Mouse (Mus musculus): ENCODE measurements around the gene Ube2j2. TPM values are rescaled to one million over a fixed set of nuclear protein-coding genes. Genes with fewer than 3 reads are reported as not detected.

Ube2j2 gene
- polyA plus RNA-seq, 1 experiment, result 71.8 TPM

- H3K4me3 ChIP-seq (replicated peaks; ENCODE audit: control insufficient read depth, low read depth, low read length), result no peak overlapping the region
- H3K4me1 ChIP-seq (ENCODE audit: control insufficient read depth, insufficient read depth, low read length), result no peaks in the 10 kb centered on the region
- TF ChIP-seq POLR2A (IDR thresholded peaks at IDR 0.05; ENCODE audit: borderline replicate concordance, control insufficient read depth, low read depth, low read length) (no peak), CTCF (IDR thresholded peaks at IDR 0.05; ENCODE audit: control insufficient read depth, insufficient read depth, low read length) (no peak)
- WGBS, result 96% methylated on average over 13 of the region's 13 CpGs
- H3K27ac ChIP-seq (ENCODE audit: control insufficient read depth, insufficient read depth, low read depth, low read length, poor library complexity), result no peak overlapping the region
Observed at GRCm38 (mm10) chr4:155903246-155903645, 40.4 kb upstream of the Ube2j2 start.

- Histone ChIP-seq H3K4me1 (ENCODE audit: control insufficient read depth, insufficient read depth, low read length) (no peaks in the 10 kb centered on the region), H3K27ac (ENCODE audit: control insufficient read depth, insufficient read depth, low read depth, low read length, poor library complexity) (no peak overlapping the region), H3K4me3 (replicated peaks; ENCODE audit: control insufficient read depth, low read depth, low read length) (no peak overlapping the region)
- TF ChIP-seq CTCF (IDR thresholded peaks at IDR 0.05; ENCODE audit: control insufficient read depth, insufficient read depth, low read length) (peak; percentile 38), POLR2A (IDR thresholded peaks at IDR 0.05; ENCODE audit: borderline replicate concordance, control insufficient read depth, low read depth, low read length) (no peak)
- WGBS, result 91% methylated on average over 13 of the region's 13 CpGs
Observed at GRCm38 (mm10) chr4:155904318-155905102, 39.1 kb upstream of the Ube2j2 start.

DNA sequence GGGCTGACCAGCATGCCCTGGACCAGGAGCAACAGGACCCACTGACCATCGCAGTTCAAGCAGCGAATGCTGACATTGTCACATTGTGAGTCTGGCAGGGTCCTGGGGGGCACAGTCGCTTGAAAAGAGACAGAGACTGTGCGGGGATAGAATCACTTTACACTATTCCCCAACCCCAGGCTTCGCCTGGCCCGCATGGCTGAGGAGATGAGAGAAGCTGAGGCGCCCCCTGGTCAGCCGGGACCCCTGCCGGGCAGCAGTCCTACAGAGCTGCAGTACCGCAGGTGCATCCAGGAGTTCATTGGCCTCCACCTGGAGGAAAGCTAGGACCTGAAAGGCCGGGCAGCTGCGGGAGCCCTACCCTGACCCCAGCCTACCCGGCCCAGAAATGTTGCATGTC is 38.0 kb upstream of the Ube2j2 start:
- TF ChIP-seq POLR2A (IDR thresholded peaks at IDR 0.05; ENCODE audit: borderline replicate concordance, control insufficient read depth, low read depth, low read length) (no peak), CTCF (IDR thresholded peaks at IDR 0.05; ENCODE audit: control insufficient read depth, insufficient read depth, low read length) (no peak)
- H3K4me1 ChIP-seq (ENCODE audit: control insufficient read depth, insufficient read depth, low read length), result no peaks in the 10 kb centered on the region
- no peak overlapping the region for H3K4me3 ChIP-seq (replicated peaks; ENCODE audit: control insufficient read depth, low read depth, low read length)
- WGBS, result 93% methylated on average over 13 of the region's 13 CpGs
- no peak overlapping the region for H3K27ac ChIP-seq (ENCODE audit: control insufficient read depth, insufficient read depth, low read depth, low read length, poor library complexity)

DNA sequence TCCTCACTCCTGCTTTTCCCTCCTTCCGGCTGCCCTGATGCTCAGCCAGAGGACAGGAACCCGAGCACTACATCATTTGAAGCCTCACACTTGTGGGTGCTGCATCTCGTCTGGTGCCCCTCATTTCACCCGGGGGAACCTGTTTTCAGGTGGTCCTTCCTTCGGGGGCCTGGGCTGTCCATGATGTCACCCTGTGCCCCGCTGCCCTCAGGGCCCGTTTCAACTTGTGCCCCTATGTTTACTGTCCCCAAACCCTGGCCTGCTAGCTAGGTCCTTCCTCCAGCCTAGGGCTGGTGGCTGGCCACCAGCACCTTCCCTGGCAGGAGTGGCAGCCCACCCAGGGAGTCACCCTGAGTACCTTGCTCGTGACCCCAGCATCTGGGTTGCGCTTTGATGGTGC is 37.5 kb upstream of the Ube2j2 start:
- WGBS, result 89% methylated on average over 9 of the region's 9 CpGs
- TF ChIP-seq POLR2A (IDR thresholded peaks at IDR 0.05; ENCODE audit: borderline replicate concordance, control insufficient read depth, low read depth, low read length) (no peak), CTCF (IDR thresholded peaks at IDR 0.05; ENCODE audit: control insufficient read depth, insufficient read depth, low read length) (no peak)
- no peaks in the 10 kb centered on the region for H3K4me1 ChIP-seq (ENCODE audit: control insufficient read depth, insufficient read depth, low read length)
- H3K27ac ChIP-seq (ENCODE audit: control insufficient read depth, insufficient read depth, low read depth, low read length, poor library complexity), result no peak overlapping the region
- no peak overlapping the region for H3K4me3 ChIP-seq (replicated peaks; ENCODE audit: control insufficient read depth, low read depth, low read length)

DNA sequence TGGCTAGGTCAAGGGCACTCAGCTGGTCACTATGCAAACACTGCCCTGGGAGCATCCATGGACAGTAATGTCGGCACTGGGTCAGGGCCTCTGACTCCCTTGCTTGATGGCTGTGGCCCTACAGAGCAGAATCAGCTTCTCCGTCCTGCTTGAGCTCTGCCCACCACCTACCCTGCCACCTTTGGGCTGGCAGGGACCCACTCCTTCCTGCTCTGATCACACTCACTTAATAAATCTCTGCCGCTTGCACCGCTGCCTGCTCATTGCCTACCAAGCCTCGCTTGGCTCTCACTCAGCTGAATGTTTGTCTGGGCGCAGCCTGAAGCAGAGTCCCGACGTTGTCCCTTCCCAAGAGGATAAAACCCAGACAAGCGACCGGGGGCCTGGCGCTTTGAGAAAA is 36.6 kb upstream of the Ube2j2 start:
- 86% methylated on average over 11 of the region's 11 CpGs for WGBS
- H3K4me1 ChIP-seq (ENCODE audit: control insufficient read depth, insufficient read depth, low read length), result no peaks in the 10 kb centered on the region

DNA sequence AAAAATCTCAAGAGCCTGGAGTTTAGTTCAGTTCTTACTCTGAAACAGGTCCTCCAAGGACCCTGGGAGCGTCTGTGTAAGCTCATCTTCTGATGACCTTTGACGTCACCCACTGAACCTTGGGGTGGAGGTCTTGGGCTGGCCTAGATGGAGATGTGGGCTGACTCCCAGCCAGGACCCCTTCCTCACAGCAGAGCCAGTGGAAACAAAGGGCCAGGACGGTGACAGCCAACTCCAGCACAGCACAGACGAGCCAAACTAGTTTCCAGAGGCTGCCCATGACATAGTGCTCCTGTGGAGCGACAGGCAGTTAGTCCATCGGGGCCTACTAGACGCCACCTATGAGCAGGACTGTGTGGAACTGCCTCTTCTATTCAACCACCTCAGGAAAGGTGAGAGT is 35.4 kb upstream of the Ube2j2 start:
- Histone ChIP-seq H3K4me3 (replicated peaks; ENCODE audit: control insufficient read depth, low read depth, low read length) (no peak overlapping the region), H3K27ac (ENCODE audit: control insufficient read depth, insufficient read depth, low read depth, low read length, poor library complexity) (no peak overlapping the region), H3K4me1 (ENCODE audit: control insufficient read depth, insufficient read depth, low read length) (no peaks in the 10 kb centered on the region)
- WGBS, result 68% methylated on average over 7 of the region's 7 CpGs
- TF ChIP-seq POLR2A (IDR thresholded peaks at IDR 0.05; ENCODE audit: borderline replicate concordance, control insufficient read depth, low read depth, low read length) (no peak), CTCF (IDR thresholded peaks at IDR 0.05; ENCODE audit: control insufficient read depth, insufficient read depth, low read length) (no peak)

More for the DNA sequence above, 36.6 kb upstream of the Ube2j2 start:
- Histone ChIP-seq H3K4me3 (replicated peaks; ENCODE audit: control insufficient read depth, low read depth, low read length) (no peak overlapping the region), H3K27ac (ENCODE audit: control insufficient read depth, insufficient read depth, low read depth, low read length, poor library complexity) (no peak overlapping the region)
- no peak for TF ChIP-seq CTCF (IDR thresholded peaks at IDR 0.05; ENCODE audit: control insufficient read depth, insufficient read depth, low read length)
- no peak for TF ChIP-seq POLR2A (IDR thresholded peaks at IDR 0.05; ENCODE audit: borderline replicate concordance, control insufficient read depth, low read depth, low read length)

DNA sequence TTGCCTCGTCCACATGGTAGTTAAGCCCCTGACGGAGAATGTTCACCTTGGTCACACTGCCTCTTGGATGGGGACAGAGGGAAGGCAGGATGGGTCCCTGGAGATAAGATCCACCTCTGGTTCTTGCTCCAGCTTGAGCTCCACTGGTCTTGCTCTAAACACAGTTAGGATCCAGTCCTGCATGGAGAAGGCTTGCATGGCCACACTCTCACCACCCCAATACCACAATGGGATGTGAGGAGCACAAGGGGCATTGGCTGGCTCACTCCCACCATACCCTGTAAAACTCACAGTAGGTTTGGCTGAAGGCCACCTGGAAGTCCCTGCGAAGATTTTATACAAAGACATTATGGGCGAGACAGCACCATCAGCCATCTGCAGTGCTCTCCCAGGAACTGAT is 34.9 kb upstream of the Ube2j2 start:
- Histone ChIP-seq H3K4me1 (ENCODE audit: control insufficient read depth, insufficient read depth, low read length) (no peaks in the 10 kb centered on the region), H3K27ac (ENCODE audit: control insufficient read depth, insufficient read depth, low read depth, low read length, poor library complexity) (no peak overlapping the region), H3K4me3 (replicated peaks; ENCODE audit: control insufficient read depth, low read depth, low read length) (no peak overlapping the region)
- 83% methylated on average over 4 of the region's 4 CpGs for WGBS
- TF ChIP-seq CTCF (IDR thresholded peaks at IDR 0.05; ENCODE audit: control insufficient read depth, insufficient read depth, low read length) (no peak), POLR2A (IDR thresholded peaks at IDR 0.05; ENCODE audit: borderline replicate concordance, control insufficient read depth, low read depth, low read length) (no peak)

GRCm38 (mm10) chr4:155932031-155932430 is 11.6 kb upstream of the Ube2j2 start:
- 65% methylated on average over 1 of the region's 1 CpGs for WGBS
- Histone ChIP-seq H3K27ac (ENCODE audit: control insufficient read depth, insufficient read depth, low read depth, low read length, poor library complexity) (no peak overlapping the region), H3K4me1 (ENCODE audit: control insufficient read depth, insufficient read depth, low read length) (no peaks in the 10 kb centered on the region), H3K4me3 (replicated peaks; ENCODE audit: control insufficient read depth, low read depth, low read length) (no peak overlapping the region)
- TF ChIP-seq POLR2A (IDR thresholded peaks at IDR 0.05; ENCODE audit: borderline replicate concordance, control insufficient read depth, low read depth, low read length) (no peak), CTCF (IDR thresholded peaks at IDR 0.05; ENCODE audit: control insufficient read depth, insufficient read depth, low read length) (no peak)
